Mouse (Mus musculus) lung, embryonic 15.5 days (tissue): ENCODE measurements at regions not wholly inside any gene's neighbourhood (a gene's known extent, or its start where the extent isn't known, plus 50 kb on each side); places are given as distances from the start of the nearest gene placed in this dataset.

Source experiments
- ATAC-seq: fragments of 200-750 bp; cut with Nextera tagmentation; 2 replicates; pipeline ENCODE4 v1.8.0; 2017; ENCODE audit warnings: moderate number of reproducible peaks, borderline replicate concordance; ENCODE audit not compliant: low FRiP score, low TSS enrichment; ENCODE audit errors: extremely low read depth
- H3K27ac ChIP-seq: fragments of 300-500 bp; sonication (generic); 2 replicates; pipeline ENCODE4 v1.5.1; 2015; ENCODE audit warnings: moderate library complexity, mild to moderate bottlenecking, inconsistent platforms
- H3K27me3 ChIP-seq: fragments of 300-500 bp; sonication (generic); 2 replicates; pipeline ENCODE4 v1.6.1; 2015; ENCODE audit warnings: inconsistent platforms
- H3K36me3 ChIP-seq: fragments of 300-500 bp; sonication (generic); 2 replicates; pipeline ENCODE4 v1.6.1; 2015; ENCODE audit warnings: inconsistent platforms
- H3K4me1 ChIP-seq: fragments of 300-500 bp; sonication (generic); 2 replicates; pipeline ENCODE4 v1.6.1; 2015; ENCODE audit warnings: inconsistent platforms
- H3K4me2 ChIP-seq: fragments of 300-500 bp; sonication (generic); 2 replicates; pipeline ENCODE4 v1.6.1; 2015; ENCODE audit warnings: inconsistent platforms, mild to moderate bottlenecking, moderate library complexity
- H3K4me3 ChIP-seq: fragments of 300-500 bp; sonication (generic); 2 replicates; pipeline ENCODE4 v1.5.1; 2015; ENCODE audit warnings: mild to moderate bottlenecking, inconsistent platforms
- H3K9ac ChIP-seq: fragments of 300-500 bp; sonication (generic); 2 replicates; pipeline ENCODE4 v1.6.1; 2015; ENCODE audit warnings: inconsistent platforms
- H3K9me3 ChIP-seq: fragments of 300-500 bp; sonication (generic); 2 replicates; pipeline ENCODE4 v1.6.1; 2016; ENCODE audit warnings: inconsistent platforms
- WGBS: fragments of 180-500 bp; shearing (Covaris S2); methylation state at CpG from one replicate; pipeline ENCODE4 v1.1.7; 2015; 5-methylcytosine and 5-hydroxymethylcytosine counted together

DNA sequence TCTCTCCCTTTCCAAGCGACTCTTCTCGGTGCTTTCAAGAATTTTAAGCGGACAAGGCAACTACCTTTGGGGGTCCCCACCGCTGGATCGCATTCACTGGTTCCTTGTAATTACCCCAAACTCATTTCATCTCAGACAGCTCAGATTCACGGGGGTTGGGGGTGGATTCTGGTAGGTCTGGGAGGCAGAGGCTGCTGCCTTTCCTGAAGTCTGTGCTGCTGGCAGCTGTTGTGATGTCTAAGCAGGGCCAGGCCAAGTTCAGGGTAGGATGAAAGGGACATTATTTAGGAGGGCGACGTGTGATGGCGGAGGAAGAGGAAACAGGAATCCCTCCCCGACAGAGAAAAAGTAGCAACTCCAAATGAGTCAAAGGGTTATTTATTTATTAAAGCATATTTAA is 102.8 kb upstream of the Tmem45b start:
- no peak overlapping the region for H3K27ac ChIP-seq
- H3K9me3 ChIP-seq = no peaks in the 10 kb centered on the region
- ATAC-seq = peak; percentile 35; the same call in 1 of the 2 replicates
- no peaks in the 10 kb centered on the region for H3K27me3 ChIP-seq
- H3K36me3 ChIP-seq = no peaks in the 10 kb centered on the region
- peaks cover 4% of the 10 kb centered on the region; the same call in 1 of the 2 replicates for H3K4me1 ChIP-seq
- no peak overlapping the region for H3K9ac ChIP-seq
- 56% methylated on average over 10 of the region's 10 CpGs for WGBS
- no peak overlapping the region for H3K4me2 ChIP-seq
- H3K4me3 ChIP-seq = no peak overlapping the region

DNA sequence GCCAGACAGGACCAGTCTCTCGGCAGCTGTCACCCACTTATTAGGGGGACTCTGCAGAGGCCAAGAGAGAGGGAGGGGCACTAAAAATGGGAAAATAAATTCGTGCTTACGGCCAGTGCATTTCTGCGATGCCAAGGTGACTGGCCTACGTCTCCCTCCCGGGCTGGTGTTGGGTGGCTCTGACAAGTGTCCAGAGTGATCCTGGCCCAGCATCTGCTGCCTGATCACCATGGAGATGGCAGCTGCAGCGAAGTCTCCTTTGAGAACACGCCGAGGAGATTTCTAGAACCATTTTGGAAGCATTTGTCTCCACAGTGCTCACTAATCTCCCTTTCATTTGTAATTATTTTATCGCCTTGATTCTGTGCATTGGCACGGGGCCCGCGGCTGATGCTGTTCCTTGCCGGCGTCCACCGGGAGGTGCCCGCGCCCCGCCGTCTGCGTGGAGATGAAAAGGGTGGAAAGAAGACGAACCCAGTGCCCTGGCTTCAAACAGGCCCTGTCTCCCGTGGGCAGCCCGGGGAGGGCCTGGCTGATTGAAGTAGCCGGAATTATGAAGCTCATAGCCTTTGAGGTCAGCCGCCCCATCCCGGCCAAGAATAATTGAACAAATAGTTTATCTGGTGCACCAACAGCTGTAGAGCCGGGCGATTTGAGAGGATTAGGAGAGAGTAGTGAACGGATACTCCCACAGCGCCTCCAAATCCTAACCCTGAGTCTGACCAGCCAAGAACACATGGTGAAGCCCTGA is 102.2 kb upstream of the Tmem45b start:
- Histone ChIP-seq H3K36me3 (no peaks in the 10 kb centered on the region), H3K9ac (no peak overlapping the region), H3K27me3 (no peaks in the 10 kb centered on the region), H3K4me3 (no peak overlapping the region), H3K9me3 (no peaks in the 10 kb centered on the region), H3K4me1 (peaks cover 4% of the 10 kb centered on the region; the same call in 1 of the 2 replicates), H3K4me2 (no peak overlapping the region), H3K27ac (no peak overlapping the region)
- no peak for ATAC-seq
- 56% methylated on average over 31 of the region's 31 CpGs for WGBS

DNA sequence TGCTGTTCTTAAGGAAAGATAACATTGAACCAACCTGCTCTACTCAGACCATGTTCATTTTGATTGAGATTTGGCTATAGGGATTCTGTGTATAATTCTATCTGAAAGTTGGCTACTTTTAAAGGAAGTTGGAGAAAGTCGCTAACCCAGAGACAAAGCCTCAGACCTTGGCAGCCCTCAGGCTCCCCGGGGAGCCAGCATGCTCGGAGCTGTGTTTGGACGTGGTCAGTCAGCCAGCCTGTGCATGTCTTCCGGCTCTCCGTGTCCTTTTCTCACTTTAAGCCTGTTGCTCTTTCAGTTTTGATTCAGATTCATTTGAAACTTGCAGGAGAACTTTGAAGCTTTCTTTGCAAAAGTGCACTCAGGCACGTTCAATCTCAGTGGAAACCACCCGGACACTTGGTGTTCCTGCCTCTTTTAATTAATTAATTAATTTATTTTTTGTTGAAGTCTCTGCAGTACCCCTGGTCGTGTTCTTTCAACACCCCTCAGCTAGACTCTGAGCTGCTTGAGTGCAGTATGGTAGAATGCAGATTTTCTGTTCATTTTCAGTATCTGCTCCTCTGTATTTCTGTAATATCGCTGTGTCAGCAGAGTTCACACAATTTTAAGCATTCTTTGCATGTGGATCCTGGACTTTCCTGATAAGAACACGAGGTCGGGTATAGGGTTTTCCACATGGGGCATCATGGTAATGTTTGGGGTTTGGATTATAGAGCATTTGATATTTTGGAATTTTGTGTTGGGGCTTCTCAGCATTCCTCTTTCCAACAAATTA is 100.9 kb upstream of the Tmem45b start:
- Histone ChIP-seq H3K4me2 (no peak overlapping the region), H3K9me3 (no peaks in the 10 kb centered on the region), H3K27ac (no peak overlapping the region), H3K4me1 (peaks cover 4% of the 10 kb centered on the region; the same call in 1 of the 2 replicates), H3K36me3 (no peaks in the 10 kb centered on the region), H3K4me3 (no peak overlapping the region), H3K27me3 (no peaks in the 10 kb centered on the region), H3K9ac (no peak overlapping the region)
- ATAC-seq = no peak
- WGBS = 63% methylated on average over 12 of the region's 12 CpGs

DNA sequence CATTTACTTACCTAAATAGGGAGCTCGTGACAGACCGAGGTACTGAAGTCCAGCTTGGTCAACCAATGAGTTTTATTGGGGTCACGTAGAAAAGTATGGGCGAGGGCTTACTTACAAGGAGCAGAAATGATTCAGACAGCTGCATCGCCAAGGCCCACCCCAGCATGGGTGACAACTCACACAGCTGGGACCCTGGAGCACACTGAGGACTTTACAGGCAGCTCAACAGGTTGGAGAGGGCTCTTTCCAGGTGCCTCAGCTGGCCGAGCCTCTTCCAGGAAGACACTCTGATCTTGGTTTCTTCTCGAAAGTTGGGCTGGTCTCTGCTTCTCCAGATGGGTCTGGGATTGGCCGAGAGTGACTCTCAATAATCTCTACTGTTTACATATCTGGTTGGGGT is 99.3 kb upstream of the Tmem45b start:
- Histone ChIP-seq H3K9me3 (no peaks in the 10 kb centered on the region), H3K4me3 (no peak overlapping the region), H3K4me1 (peaks cover 4% of the 10 kb centered on the region; the same call in 1 of the 2 replicates), H3K27me3 (no peaks in the 10 kb centered on the region), H3K9ac (no peak overlapping the region), H3K4me2 (no peak overlapping the region), H3K27ac (no peak overlapping the region), H3K36me3 (no peaks in the 10 kb centered on the region)
- 85% methylated on average over 8 of the region's 8 CpGs for WGBS
- no peak for ATAC-seq

DNA sequence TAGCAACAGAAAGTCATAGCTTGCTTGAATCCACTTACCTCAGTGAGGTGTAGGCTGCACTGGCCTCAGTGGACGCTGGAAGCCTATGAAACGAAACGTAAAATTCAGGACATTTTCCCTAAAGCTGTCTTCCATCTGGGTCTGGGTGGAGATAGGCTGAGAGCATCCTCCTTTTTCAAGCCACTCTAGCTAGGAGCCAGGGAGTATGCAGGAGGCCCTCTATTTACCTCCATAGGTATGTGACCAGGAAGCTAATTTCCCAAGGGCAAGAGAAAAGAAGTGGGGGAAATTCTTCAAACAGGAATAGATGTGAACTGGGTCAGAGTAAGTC is 95.9 kb upstream of the Tmem45b start:
- H3K36me3 ChIP-seq = no peaks in the 10 kb centered on the region
- WGBS = 81% methylated on average over 3 of the region's 3 CpGs
- no peaks in the 10 kb centered on the region for H3K4me1 ChIP-seq
- no peak overlapping the region for H3K4me3 ChIP-seq
- H3K9me3 ChIP-seq = no peaks in the 10 kb centered on the region
- no peak overlapping the region for H3K27ac ChIP-seq
- H3K4me2 ChIP-seq = no peak overlapping the region
- H3K9ac ChIP-seq = no peak overlapping the region
- no peak for ATAC-seq
- no peaks in the 10 kb centered on the region for H3K27me3 ChIP-seq

DNA sequence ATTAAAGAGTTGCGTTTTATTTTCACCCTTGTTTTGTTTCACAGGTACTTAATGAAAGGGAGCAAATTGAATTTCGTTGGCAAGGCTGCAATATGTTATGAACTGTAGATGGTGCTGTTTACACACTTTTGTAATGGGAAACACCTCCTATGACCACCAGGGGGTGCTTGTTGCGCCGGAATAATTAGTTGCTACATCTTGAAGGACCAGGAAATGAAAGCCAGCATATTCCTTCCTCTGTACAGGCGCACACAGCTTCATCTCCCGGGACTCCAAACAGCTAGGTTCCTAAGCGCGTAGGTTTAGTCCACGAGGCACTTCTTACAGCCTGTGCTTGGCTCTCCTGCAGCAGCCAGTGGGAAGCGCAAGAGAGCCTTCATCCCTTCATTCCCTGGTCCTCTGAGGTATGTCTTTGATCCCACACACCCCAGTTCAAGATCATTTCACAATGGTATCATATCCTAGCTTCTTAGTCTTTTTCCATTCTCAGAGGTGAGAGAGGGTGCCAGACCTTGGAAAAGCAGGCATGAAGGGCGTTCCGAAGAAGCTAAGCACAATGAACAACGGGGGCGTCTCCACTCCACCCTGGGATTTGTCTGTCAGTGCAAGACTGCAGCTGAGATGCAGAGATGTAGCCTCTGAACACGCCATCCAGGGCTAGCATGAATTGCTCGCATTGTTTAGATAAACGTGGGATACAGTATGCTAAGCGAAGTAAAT is 95.4 kb upstream of the Tmem45b start:
- H3K4me1 ChIP-seq = no peaks in the 10 kb centered on the region
- H3K4me2 ChIP-seq = peak overlapping the region; percentile 64
- H3K9me3 ChIP-seq = no peaks in the 10 kb centered on the region
- no peak overlapping the region for H3K9ac ChIP-seq
- no peaks in the 10 kb centered on the region for H3K27me3 ChIP-seq
- H3K36me3 ChIP-seq = no peaks in the 10 kb centered on the region
- no peak for ATAC-seq
- WGBS = 33% methylated on average over 18 of the region's 18 CpGs
- H3K27ac ChIP-seq = no peak overlapping the region
- H3K4me3 ChIP-seq = peak overlapping the region; percentile 28

DNA sequence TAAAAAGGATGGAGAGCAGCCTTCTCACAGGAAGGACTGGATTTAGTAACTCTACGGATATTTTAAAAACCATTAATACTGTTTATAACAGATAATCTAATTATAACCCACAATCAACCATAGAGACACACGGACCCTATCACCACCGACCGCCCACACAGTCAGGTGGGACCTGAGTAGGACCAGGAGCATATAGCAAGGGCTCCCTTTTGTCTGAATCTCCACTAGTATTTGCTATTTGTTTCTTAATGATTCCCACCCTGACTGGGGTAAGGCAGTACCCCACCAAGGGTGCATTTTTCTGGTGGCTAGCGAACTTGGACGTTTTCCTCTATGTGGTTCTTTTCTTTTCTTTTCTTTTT is 79.4 kb upstream of the Tmem45b start:
- Histone ChIP-seq H3K27ac (no peak overlapping the region), H3K36me3 (no peaks in the 10 kb centered on the region), H3K9ac (no peak overlapping the region), H3K4me3 (no peak overlapping the region), H3K9me3 (no peaks in the 10 kb centered on the region), H3K4me2 (no peak overlapping the region), H3K4me1 (no peaks in the 10 kb centered on the region), H3K27me3 (no peaks in the 10 kb centered on the region)
- WGBS = 63% methylated on average over 6 of the region's 6 CpGs
- ATAC-seq = no peak

DNA sequence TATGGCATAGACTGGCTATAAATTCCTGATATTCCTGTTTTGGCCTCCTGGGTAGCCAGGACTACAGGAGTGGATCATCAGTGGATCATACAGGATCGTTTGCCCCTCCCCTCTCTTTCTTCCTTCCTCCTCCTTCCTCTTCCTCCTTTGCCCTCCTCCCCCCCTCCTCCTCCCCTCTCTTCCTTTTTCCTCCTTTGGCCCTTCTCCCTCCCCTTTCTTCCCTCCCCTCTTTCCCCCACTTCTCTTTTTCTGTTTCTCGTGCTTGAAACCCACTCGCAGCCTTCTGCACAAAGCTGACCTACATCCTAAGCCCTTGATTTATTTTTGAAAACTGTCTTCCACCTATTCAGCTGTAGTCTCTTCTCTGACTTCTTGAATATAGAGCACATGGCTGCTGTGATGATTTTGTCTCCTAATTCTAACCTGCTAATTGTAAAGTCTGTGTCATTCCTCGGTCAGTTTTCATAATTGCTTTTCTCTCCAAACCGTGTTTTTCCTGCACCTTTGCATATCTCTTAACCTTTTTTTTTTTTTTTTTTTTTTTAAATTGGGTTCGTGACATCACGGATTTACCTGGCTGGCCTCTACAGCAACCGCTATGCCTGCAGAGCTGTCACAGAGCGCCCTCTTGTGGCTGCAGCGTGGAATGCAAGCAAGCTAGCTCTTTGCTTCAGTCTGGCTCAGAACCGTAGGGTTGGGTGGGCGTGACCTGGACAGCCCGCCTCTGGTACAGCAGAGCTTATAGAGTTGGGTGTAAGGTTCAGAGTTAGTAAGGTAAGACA is 78.8 kb upstream of the Tmem45b start:
- Histone ChIP-seq H3K9me3 (no peaks in the 10 kb centered on the region), H3K4me1 (no peaks in the 10 kb centered on the region), H3K4me2 (no peak overlapping the region), H3K9ac (no peak overlapping the region), H3K27me3 (no peaks in the 10 kb centered on the region), H3K36me3 (no peaks in the 10 kb centered on the region), H3K4me3 (no peak overlapping the region), H3K27ac (no peak overlapping the region)
- peak; percentile 27; the same call in 1 of the 2 replicates for ATAC-seq
- 7% methylated on average over 13 of the region's 13 CpGs for WGBS

DNA sequence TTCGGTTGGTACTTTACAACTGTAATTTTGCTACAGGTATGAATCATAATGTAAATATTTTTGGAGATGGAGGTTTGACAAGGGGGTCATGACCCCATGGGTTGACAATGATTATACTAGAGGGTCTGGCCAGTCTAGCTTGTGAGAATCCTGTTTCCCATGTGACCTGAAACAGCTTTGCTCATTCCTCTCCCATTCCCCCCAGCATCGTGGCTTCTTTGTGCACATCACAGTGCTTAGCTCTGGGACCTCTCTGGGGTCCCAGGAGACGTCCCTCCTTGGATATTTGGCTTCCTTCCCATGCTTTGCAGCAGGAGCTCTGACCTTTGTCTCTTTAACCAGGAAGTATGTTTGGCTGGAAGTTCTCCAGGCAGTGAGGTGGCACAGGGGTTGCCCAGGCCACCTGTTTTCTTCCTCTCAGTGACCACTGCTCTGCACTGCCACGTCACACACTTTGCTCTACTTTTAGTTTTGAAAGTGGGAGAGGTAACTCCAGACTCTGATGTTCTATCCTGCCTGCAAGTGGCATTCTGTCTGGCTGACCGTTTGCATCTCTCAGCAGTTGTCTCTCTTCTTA is 77.4 kb upstream of the Tmem45b start:
- Histone ChIP-seq H3K9me3 (no peaks in the 10 kb centered on the region), H3K9ac (no peak overlapping the region), H3K27ac (no peak overlapping the region), H3K4me2 (no peak overlapping the region), H3K36me3 (no peaks in the 10 kb centered on the region), H3K27me3 (no peaks in the 10 kb centered on the region), H3K4me3 (no peak overlapping the region), H3K4me1 (no peaks in the 10 kb centered on the region)
- no peak for ATAC-seq
- WGBS = 47% methylated on average over 5 of the region's 5 CpGs

DNA sequence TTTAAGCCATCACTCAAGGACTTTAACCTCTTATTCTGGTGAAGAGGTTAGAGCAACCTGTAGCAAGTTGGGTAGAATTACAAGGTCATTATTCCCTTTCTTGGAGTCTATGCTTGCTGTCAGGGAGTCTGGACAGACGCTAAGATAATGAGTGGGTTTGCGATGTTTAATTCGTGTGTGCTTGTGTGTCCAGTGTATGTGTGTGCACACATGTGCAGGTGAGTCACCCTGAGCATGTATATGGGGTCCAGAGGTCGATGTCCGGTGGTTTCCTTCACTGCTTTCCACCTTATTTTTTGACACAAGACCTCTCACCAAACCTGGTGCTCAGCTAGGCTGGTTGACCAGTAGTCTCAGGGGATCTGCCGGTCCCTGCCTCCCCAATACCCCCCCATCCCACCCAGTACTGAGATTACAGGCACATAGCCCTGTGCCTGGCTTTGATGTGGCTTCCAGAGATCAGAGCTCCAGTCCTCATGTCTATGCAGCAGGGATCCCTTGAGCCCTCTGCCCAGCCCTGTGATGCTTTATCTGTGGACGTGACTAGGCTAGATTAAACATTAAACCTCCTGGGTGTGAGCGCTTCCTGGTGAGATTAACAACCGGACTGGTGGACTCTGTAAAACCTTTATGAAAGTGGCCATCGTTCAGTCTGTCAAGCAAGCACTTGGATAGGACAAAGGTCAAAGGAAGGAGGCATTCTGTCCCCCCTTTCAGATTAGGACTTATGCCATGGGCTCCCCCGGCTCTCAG is 74.4 kb upstream of the Tmem45b start:
- Histone ChIP-seq H3K9ac (no peak overlapping the region), H3K4me3 (no peak overlapping the region), H3K9me3 (no peaks in the 10 kb centered on the region), H3K27ac (no peak overlapping the region), H3K4me2 (no peak overlapping the region), H3K36me3 (no peaks in the 10 kb centered on the region), H3K4me1 (no peaks in the 10 kb centered on the region), H3K27me3 (no peaks in the 10 kb centered on the region)
- no peak for ATAC-seq
- 70% methylated on average over 11 of the region's 11 CpGs for WGBS

DNA sequence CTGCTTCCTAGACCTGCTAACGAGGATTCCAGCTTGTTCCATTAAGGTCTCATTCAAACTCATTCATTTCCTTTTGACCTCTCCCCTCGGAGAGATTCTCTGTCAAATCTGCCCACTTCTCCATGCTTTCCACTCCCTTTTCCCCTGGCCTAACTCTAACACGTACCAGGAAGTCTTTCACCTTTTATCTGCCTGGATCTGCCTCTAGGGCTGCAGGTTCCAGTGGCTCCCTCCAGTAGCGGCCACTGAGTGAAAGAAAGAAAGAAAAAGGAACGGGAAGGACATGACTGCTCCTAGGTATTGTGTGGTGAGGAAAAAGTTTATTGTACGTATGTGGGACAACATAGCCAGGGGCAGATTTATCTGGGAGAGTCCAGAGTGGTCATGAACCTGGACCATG is 64.8 kb upstream of the Tmem45b start:
- Histone ChIP-seq H3K4me2 (no peak overlapping the region), H3K4me3 (no peak overlapping the region), H3K27ac (no peak overlapping the region), H3K9ac (no peak overlapping the region), H3K36me3 (no peaks in the 10 kb centered on the region), H3K9me3 (no peaks in the 10 kb centered on the region), H3K4me1 (no peaks in the 10 kb centered on the region), H3K27me3 (no peaks in the 10 kb centered on the region)
- WGBS = 61% methylated on average over 6 of the region's 6 CpGs
- no peak for ATAC-seq
